Mouse (Mus musculus) left cerebral cortex, postnatal 10 days (tissue): ENCODE measurements around the gene Olfr1344. TPM values are rescaled to one million over a fixed set of nuclear protein-coding genes. Genes with fewer than 3 reads are reported as not detected.

Experiments
- total RNA-seq, 2 experiments: library from RNA; stranded (reverse); gene quantifications; 2 replicates each; pipeline ENCODE4 v1.2.3; 2021

Gene Olfr1344
- total RNA-seq, 2 experiments from 2014 or later = 0.86 to 1.4 TPM

Other genes with a start within 250 kb of the Olfr1344 start
- gene Galp, start 241.6 kb upstream of the Olfr1344 start, total RNA-seq = not detected
- not detected for gene Zscan5b, start 216.4 kb upstream of the Olfr1344 start, total RNA-seq
- gene Epp13, start 186.0 kb upstream of the Olfr1344 start, total RNA-seq = not detected
- gene Zfp667, start 152.1 kb upstream of the Olfr1344 start, total RNA-seq = 10 to 100 TPM; 12.4 to 12.5 TPM
- 10 to 100 TPM; 14.0 to 15.7 TPM for gene Zfp583, start 107.4 kb upstream of the Olfr1344 start, total RNA-seq
- 1 to 10 TPM; 8.1 to 8.6 TPM for gene Gm3854, start 94.9 kb upstream of the Olfr1344 start, total RNA-seq
- gene Zfp78, start 75.4 kb upstream of the Olfr1344 start, total RNA-seq = 1 to 10 TPM; 4.6 to 5.5 TPM
- gene Zfp28, start 55.4 kb upstream of the Olfr1344 start, total RNA-seq = 10 to 100 TPM in 1 of 2 experiments, 1 to 10 TPM in 1; 8.9 to 10.2 TPM
- 10 to 100 TPM; 14.7 to 15.7 TPM for gene Smim17, start 40.0 kb upstream of the Olfr1344 start, total RNA-seq
- under 1 TPM; 0.28 to 0.34 TPM for gene Gm20715, start 28.4 kb upstream of the Olfr1344 start, total RNA-seq
- not detected for gene Olfr1336, start 17.5 kb downstream of the Olfr1344 start, total RNA-seq
- not detected for gene Olfr1346, start 28.4 kb downstream of the Olfr1344 start, total RNA-seq
- gene Olfr5, start 48.3 kb downstream of the Olfr1344 start, total RNA-seq = not detected
- not detected for gene Olfr1347, start 61.1 kb downstream of the Olfr1344 start, total RNA-seq
- gene Olfr1348, start 70.1 kb downstream of the Olfr1344 start, total RNA-seq = not detected
- gene Olfr1349, start 84.3 kb downstream of the Olfr1344 start, total RNA-seq = not detected
- not detected for gene Olfr1350, start 126.2 kb downstream of the Olfr1344 start, total RNA-seq